Mouse (Mus musculus): Measurements from ENCODE around the gene Dap3.

GRCm38 (mm10) chr3:88904803-88905202 lies 46.2 kb downstream of the Dap3 start:
- TF ChIP-seq USF2 (conservative IDR thresholded peaks at IDR 0.05; ENCODE audit: low read depth, low read length) = no peak
- TF ChIP-seq POLR2A (IDR thresholded peaks at IDR 0.05; ENCODE audit: low read depth, low read length) = no peak
- TF ChIP-seq MYC (IDR thresholded peaks at IDR 0.05; ENCODE audit: low read depth, low read length) = no peak
- TF ChIP-seq KAT2A (IDR thresholded peaks at IDR 0.05; ENCODE audit: insufficient replicate concordance, low read length) = no peak
- TF ChIP-seq CTCF (conservative IDR thresholded peaks at IDR 0.05 in 1 of 2, IDR thresholded peaks at IDR 0.05 in 1 of 2; ENCODE audit: low read depth in 2 of 2, low read length in 2 of 2) = no peak
- no peak for TF ChIP-seq ZC3H11A (IDR thresholded peaks at IDR 0.05; ENCODE audit: low read depth, low read length)
- no peak for TF ChIP-seq ELF1 (IDR thresholded peaks at IDR 0.05; ENCODE audit: low read depth, low read length)
- no peak for TF ChIP-seq MAX (IDR thresholded peaks at IDR 0.05; ENCODE audit: low read length)
- TF ChIP-seq POLR2AphosphoS2 (IDR thresholded peaks at IDR 0.05; ENCODE audit: low read depth, low read length) = no peak
- TF ChIP-seq E2F4 (IDR thresholded peaks at IDR 0.05; ENCODE audit: insufficient replicate concordance, low read depth, low read length) = no peak
- no peak for TF ChIP-seq TCF12 (IDR thresholded peaks at IDR 0.05; ENCODE audit: low read depth, low read length)
- no peak for TF ChIP-seq BHLHE40 (IDR thresholded peaks at IDR 0.05; ENCODE audit: low read depth, low read length)
- TF ChIP-seq ZNF384 (IDR thresholded peaks at IDR 0.05; ENCODE audit: low read depth, low read length) = no peak
